Mouse (Mus musculus) liver, postnatal 0 days (tissue): Measurements from ENCODE around the gene Apobec1. TPM values are rescaled to one million over a fixed set of nuclear protein-coding genes. Genes with fewer than 3 reads are reported as not detected.

ENCODE experiments used
- ATAC-seq: fragments of 200-750 bp; cut with Nextera tagmentation; 2 replicates; pipeline ENCODE4 v1.8.0; 2017; ENCODE audit warnings: mild to moderate bottlenecking, moderate library complexity
- DNase-seq: peaks from one replicate; pipeline ENCODE4 v3.0.0-alpha.2; 2016
- H3K27ac ChIP-seq: fragments of 300-500 bp; sonication (generic); 2 replicates; pipeline ENCODE4 v1.5.1; 2014; ENCODE audit warnings: antibody characterized with exemption, moderate library complexity, mild to moderate bottlenecking, low read depth
- H3K27me3 ChIP-seq: fragments of 300-500 bp; sonication (generic); 2 replicates; pipeline ENCODE4 v1.6.1; 2014; ENCODE audit warnings: low read length, control low read depth, mixed read lengths; ENCODE audit not compliant: insufficient read depth
- H3K36me3 ChIP-seq: fragments of 300-500 bp; sonication (generic); replicated peaks from 2 replicates; pipeline ENCODE4 v1.6.1; 2014; ENCODE audit warnings: mild to moderate bottlenecking, control low read depth, low read length, moderate library complexity, mixed read lengths; ENCODE audit not compliant: insufficient read depth
- H3K4me1 ChIP-seq: fragments of 300-500 bp; sonication (generic); 2 replicates; pipeline ENCODE4 v1.6.1; 2014; ENCODE audit warnings: antibody characterized with exemption, mild to moderate bottlenecking, control low read depth; ENCODE audit not compliant: insufficient read depth
- H3K4me2 ChIP-seq: fragments of 300-500 bp; sonication (generic); 2 replicates; pipeline ENCODE4 v1.6.1; 2014; ENCODE audit warnings: low read depth, mild to moderate bottlenecking, low read length, moderate library complexity, mixed read lengths
- H3K4me3 ChIP-seq: fragments of 300-500 bp; sonication (generic); 2 replicates; pipeline ENCODE4 v1.5.1; 2014; ENCODE audit warnings: low read depth, low read length
- H3K9ac ChIP-seq: fragments of 300-500 bp; sonication (generic); replicated peaks from 2 replicates; pipeline ENCODE4 v1.6.1; 2014; ENCODE audit warnings: mild to moderate bottlenecking, moderate library complexity
- H3K9me3 ChIP-seq: fragments of 300-500 bp; sonication (generic); 2 replicates; pipeline ENCODE4 v1.6.1; 2016; ENCODE audit warnings: mild to moderate bottlenecking, control low read depth, low read length, mixed read lengths
- CTCF ChIP-seq: sonication (generic); IDR thresholded peaks from 2 replicates; pipeline ENCODE4 v1.5.1; 2016; ENCODE audit warnings: antibody characterized with exemption, low read depth
- EP300 ChIP-seq: IDR thresholded peaks from 2 replicates; pipeline ENCODE4 v1.6.1; 2016; ENCODE audit warnings: antibody characterized with exemption, low read depth, mild to moderate bottlenecking
- WGBS: fragments of 180-500 bp; shearing (Covaris S2); extraction: QIAGEN DNeasy Blood & Tissue Kit; methylation state at CpG from one replicate; pipeline ENCODE4 v1.1.7; 2014; ENCODE audit not compliant: insufficient replicate concordance; 5-methylcytosine and 5-hydroxymethylcytosine counted together
- polyA plus RNA-seq: library from polyadenylated mRNA; unstranded; fragments of >200 nt; fragmentation: Nextera tagmentation; extraction: Ambion mirVana; gene quantifications from 2 replicates; pipeline ENCODE4 v1.2.1, GENCODE M21; 2015

Gene Apobec1
- polyA plus RNA-seq, 1 experiment from 2014 or later = 11.9 TPM

- Histone ChIP-seq H3K27me3 (no peaks in the 10 kb centered on the region), H3K9ac (no peak overlapping the region), H3K4me2 (no peak overlapping the region), H3K4me1 (no peaks in the 10 kb centered on the region), H3K36me3 (no peaks in the 10 kb centered on the region), H3K9me3 (no peaks in the 10 kb centered on the region), H3K27ac (no peak overlapping the region), H3K4me3 (no peak overlapping the region)
- TF ChIP-seq CTCF (no peak), EP300 (no peak)
- DNase-seq (no peak), ATAC-seq (no peak)
- WGBS = 87% methylated on average over 9 of the region's 9 CpGs
These were observed 62.7 kb downstream of the Apobec1 start for GRCm38 (mm10) chr6:122539564-122539963.

DNA sequence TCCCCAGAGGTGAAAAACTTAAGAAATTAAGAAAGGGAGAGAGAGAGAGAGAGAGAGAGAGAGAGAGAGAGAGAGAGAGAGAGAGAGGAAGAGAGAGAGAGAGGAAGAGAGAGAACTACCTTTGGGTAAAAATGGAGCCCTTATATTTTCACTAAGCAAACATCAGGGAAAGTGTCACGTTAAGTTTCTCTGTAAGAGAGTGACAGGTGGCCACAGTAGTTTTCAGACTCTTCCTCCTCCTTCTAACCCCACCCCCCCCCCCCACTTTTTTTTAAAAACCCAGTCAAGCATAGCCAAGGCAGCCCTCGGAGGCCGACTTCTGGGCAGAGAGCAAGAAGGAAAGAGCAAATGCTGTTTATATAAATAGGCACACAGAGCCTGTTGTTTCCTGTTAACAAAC, 68.2 kb downstream of the Apobec1 start:
- Histone ChIP-seq H3K9me3 (no peaks in the 10 kb centered on the region), H3K36me3 (no peaks in the 10 kb centered on the region), H3K4me2 (no peak overlapping the region), H3K4me1 (peaks cover 3% of the 10 kb centered on the region; the same call in 1 of the 2 replicates), H3K27me3 (no peaks in the 10 kb centered on the region), H3K9ac (no peak overlapping the region), H3K27ac (no peak overlapping the region), H3K4me3 (no peak overlapping the region)
- 49% methylated on average over 3 of the region's 3 CpGs for WGBS
- no peak for TF ChIP-seq CTCF
- no peak for TF ChIP-seq EP300
- DNase-seq (no peak), ATAC-seq (no peak)

- no peaks in the 10 kb centered on the region for H3K36me3 ChIP-seq
- TF ChIP-seq CTCF (no peak), EP300 (no peak)
These were observed 69.4 kb downstream of the Apobec1 start for GRCm38 (mm10) chr6:122532883-122533302.

GRCm38 (mm10) chr6:122531466-122532174, 70.6 kb downstream of the Apobec1 start:
- ATAC-seq = no peak
- H3K9ac ChIP-seq = no peak overlapping the region
- no peak overlapping the region for H3K4me3 ChIP-seq
- 71% methylated on average over 8 of the region's 8 CpGs for WGBS
- H3K27me3 ChIP-seq = 0 out of 2 replicates have a peak, but pooled peaks cover 3% of the 10 kb centered on the region
- H3K4me2 ChIP-seq = no peak overlapping the region
- no peak for DNase-seq
- no peaks in the 10 kb centered on the region for H3K36me3 ChIP-seq
- TF ChIP-seq CTCF = no peak
- H3K4me1 ChIP-seq = peaks cover 3% of the 10 kb centered on the region; the same call in 1 of the 2 replicates
- H3K9me3 ChIP-seq = no peaks in the 10 kb centered on the region
- no peak overlapping the region for H3K27ac ChIP-seq

More at GRCm38 (mm10) chr6:122532883-122533302, 69.4 kb downstream of the Apobec1 start:
- no peaks in the 10 kb centered on the region for H3K9me3 ChIP-seq
- H3K9ac ChIP-seq = no peak overlapping the region
- H3K4me2 ChIP-seq = peak overlapping the region; percentile 49
- H3K27ac ChIP-seq = no peak overlapping the region
- WGBS = 12% methylated on average over 4 of the region's 4 CpGs
- peaks cover 3% of the 10 kb centered on the region; the same call in 1 of the 2 replicates for H3K4me1 ChIP-seq
- DNase-seq = no peak
- no peak overlapping the region for H3K4me3 ChIP-seq
- ATAC-seq = no peak
- H3K27me3 ChIP-seq = 0 out of 2 replicates have a peak, but pooled peaks cover 3% of the 10 kb centered on the region

GRCm38 (mm10) chr6:122528136-122528535, 74.1 kb downstream of the Apobec1 start:
- Histone ChIP-seq H3K9me3 (no peaks in the 10 kb centered on the region), H3K36me3 (no peaks in the 10 kb centered on the region), H3K4me2 (no peak overlapping the region), H3K9ac (no peak overlapping the region), H3K4me1 (peaks cover 3% of the 10 kb centered on the region; the same call in 1 of the 2 replicates), H3K27ac (no peak overlapping the region), H3K27me3 (0 out of 2 replicates have a peak, but pooled peaks cover 3% of the 10 kb centered on the region), H3K4me3 (no peak overlapping the region)
- no peak for ATAC-seq
- 70% methylated on average over 11 of the region's 11 CpGs for WGBS
- TF ChIP-seq CTCF = no peak
- TF ChIP-seq EP300 = no peak
- no peak for DNase-seq

Other genes with a start within 250 kb of the Apobec1 start
- gene Rimklb, start 103.7 kb downstream of the Apobec1 start, polyA plus RNA-seq = 0.34 TPM in 1 of 2 replicates, not detected in the other
- 0.55 and 2.5 TPM in 2 replicates for gene Mfap5, start 96.6 kb downstream of the Apobec1 start, polyA plus RNA-seq
- 0.06 TPM in 1 of 2 replicates, not detected in the other for gene Aicda, start 48.6 kb downstream of the Apobec1 start, polyA plus RNA-seq
- 0.47 and 1.0 TPM in 2 replicates for gene Gdf3, start 7.6 kb upstream of the Apobec1 start, polyA plus RNA-seq
- 0.16 TPM in 1 of 2 replicates, not detected in the other for gene Dppa3, start 24.0 kb upstream of the Apobec1 start, polyA plus RNA-seq
- gene Nanog, start 105.0 kb upstream of the Apobec1 start, polyA plus RNA-seq = not detected in 2 replicates
- gene Slc2a3, start 199.2 kb upstream of the Apobec1 start, polyA plus RNA-seq = 7.3 and 8.5 TPM in 2 replicates
- gene Foxj2, start 217.5 kb upstream of the Apobec1 start, polyA plus RNA-seq = 1.0 and 1.2 TPM in 2 replicates